Mouse (Mus musculus) thymus, adult 2 months (tissue): ENCODE results near the gene Tars.

Experiments used
- CTCF ChIP-seq: fragments of 200-500 bp; IDR thresholded peaks from 2 replicates; pipeline ENCODE4 v1.5.1; 2012; ENCODE audit warnings: mild to moderate bottlenecking, control low read depth, low read length, moderate library complexity, borderline replicate concordance; ENCODE audit not compliant: control insufficient read depth, poor library complexity, insufficient read depth; ENCODE audit errors: extremely low read depth
- POLR2A ChIP-seq: fragments of 200-500 bp; IDR thresholded peaks from 2 replicates; pipeline ENCODE4 v1.6.1; 2012; ENCODE audit warnings: mild to moderate bottlenecking, low read length, control low read depth, moderate library complexity; ENCODE audit not compliant: control insufficient read depth, poor library complexity, insufficient read depth; ENCODE audit errors: extremely low read depth

DNA sequence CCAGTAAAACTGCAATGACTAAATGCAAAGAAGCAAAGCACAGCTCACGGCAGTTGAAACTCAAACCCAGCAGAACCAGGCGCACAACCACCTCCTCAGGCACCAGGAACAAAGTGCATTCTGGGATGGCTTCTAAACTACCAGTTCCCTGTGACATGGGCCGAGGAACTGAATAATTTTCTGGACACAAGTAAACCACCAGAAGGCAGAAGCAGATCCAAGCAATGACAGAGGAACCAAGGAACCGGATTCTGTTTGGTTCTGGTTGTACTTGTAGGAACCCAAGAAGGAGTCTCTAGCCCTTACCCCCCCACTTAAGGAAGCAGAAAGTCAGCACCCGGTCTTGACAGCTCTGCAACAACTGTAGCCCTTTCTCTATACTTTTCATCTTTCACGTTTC is 3.0 kb downstream of the Tars start:
- TF ChIP-seq CTCF, result no peak
- no peak for TF ChIP-seq POLR2A
